In the genomic region with DNA sequence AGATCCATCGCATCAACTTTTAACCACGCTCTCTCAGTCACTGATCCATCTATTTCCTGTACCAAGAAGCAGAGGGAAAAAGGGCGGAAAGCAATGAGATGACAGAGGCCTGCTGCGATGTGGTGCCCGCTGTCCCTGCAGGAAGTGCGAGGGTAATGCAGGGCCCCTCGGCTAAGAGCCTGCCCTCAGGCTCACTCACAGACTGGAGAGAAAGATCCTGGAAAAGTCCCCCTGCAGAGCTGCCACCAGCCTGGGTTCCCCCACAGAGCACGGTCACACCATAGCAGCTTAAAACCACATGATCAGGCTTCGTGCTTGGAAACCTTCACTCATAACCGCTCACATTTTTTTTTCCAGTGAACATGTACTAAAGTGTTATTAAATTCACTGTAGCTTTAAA, we compare ENCODE assay signal across 10 mouse cellular contexts. TPM values are rescaled to one million over a fixed set of nuclear protein-coding genes. Genes with fewer than 3 reads are reported as not detected.
DNase-seq lines count a peak whose midpoint lies in the region; ATAC-seq and TF ChIP-seq lines count a peak whose summit lies in the region.
"Had no signal": no experiment of that assay in that cellular context is flagged by ENCODE, and none has a peak within 500 bp of the region (broad histone marks: within the 10 kb centered on the region; RNA-seq: fewer than 3 reads in every experiment).

No protein-coding gene starts in this region.

- peaks cover 7% of the 10 kb centered on the region; the same call in 1 of the 2 replicates for H3K9me3 ChIP-seq in megakaryocyte, embryonic 14.5 days
- H3K9me3 ChIP-seq in forebrain, embryonic 10.5 days: no peaks in the 10 kb centered on the region
- H3K9me3 ChIP-seq in intestine, postnatal 0 days (ENCODE audit: control insufficient read depth): no peaks in the 10 kb centered on the region
- H3K9me3 ChIP-seq: liver, embryonic 15.5 days had no signal

- ATAC-seq in megakaryocyte, adult 5-6 weeks (ENCODE audit: poor library complexity, severe bottlenecking): no peak
- ATAC-seq in intestine, postnatal 0 days: peak; percentile 71

- DNase-seq in forebrain, embryonic 10.5 days (ENCODE audit: extremely low spot score, low spot score): no peak
- DNase-seq in retina, embryonic 14.5 days (ENCODE audit: low spot score): peak; percentile 64
- no peak for DNase-seq in layer of hippocampus, postnatal 14 days (ENCODE audit: low spot score in 2 of 2)
- DNase-seq in testis, postnatal 14 days (ENCODE audit: low spot score): no peak
- no peak for DNase-seq in gastrocnemius, adult 8-10 months (ENCODE audit: low spot score in 2 of 2)
- DNase-seq: adrenal gland, postnatal 36 days had no signal

- WGBS in forebrain, embryonic 10.5 days: 40% methylated on average over 10 of the region's 10 CpGs
- WGBS in intestine, postnatal 0 days: 41% methylated on average over 10 of the region's 10 CpGs

- no peak overlapping the region for H3K9ac ChIP-seq in intestine, postnatal 0 days (ENCODE audit: low read depth, low read length)
- H3K9ac ChIP-seq: liver, embryonic 15.5 days had no signal

- H3K36me3 ChIP-seq in megakaryocyte, embryonic 14.5 days (replicated peaks; ENCODE audit: low read length): peaks cover 88% of the 10 kb centered on the region
- peaks cover 23% of the 10 kb centered on the region for H3K36me3 ChIP-seq in forebrain, embryonic 10.5 days (replicated peaks)
- peaks cover 17% of the 10 kb centered on the region for H3K36me3 ChIP-seq in intestine, postnatal 0 days (ENCODE audit: control insufficient read depth, insufficient read depth)

- H3K4me2 ChIP-seq in intestine, postnatal 0 days (replicated peaks; ENCODE audit: low read depth): no peak overlapping the region; the same call in 1 of the 2 replicates
- H3K4me2 ChIP-seq: liver, embryonic 15.5 days had no signal

- H3K4me3 ChIP-seq in megakaryocyte, embryonic 14.5 days (replicated peaks): peak overlapping the region; percentile 77
- H3K4me3 ChIP-seq in forebrain, embryonic 10.5 days: no peak overlapping the region
- H3K4me3 ChIP-seq in intestine, postnatal 0 days (ENCODE audit: low read depth, low read length): no peak overlapping the region
- H3K4me3 ChIP-seq: liver, embryonic 15.5 days had no signal

- H3K4me1 ChIP-seq in megakaryocyte, embryonic 14.5 days: peaks cover 82% of the 10 kb centered on the region
- peaks cover 42% of the 10 kb centered on the region for H3K4me1 ChIP-seq in forebrain, embryonic 10.5 days
- H3K4me1 ChIP-seq in intestine, postnatal 0 days (replicated peaks; ENCODE audit: control insufficient read depth, insufficient read depth, low read length): 0 out of 2 replicates have a peak, but pooled peaks cover 4% of the 10 kb centered on the region

- TF ChIP-seq CTCF in intestine, postnatal 0 days (IDR thresholded peaks at IDR 0.05; ENCODE audit: low read depth): peak; percentile 67

- H3K27ac ChIP-seq in forebrain, embryonic 10.5 days: peak overlapping the region; percentile 60
- H3K27ac ChIP-seq in intestine, postnatal 0 days (ENCODE audit: low read depth, low read length): no peak overlapping the region
- H3K27ac ChIP-seq: liver, embryonic 15.5 days had no signal

- H3K27me3 ChIP-seq in megakaryocyte, embryonic 14.5 days (replicated peaks): no peaks in the 10 kb centered on the region
- no peaks in the 10 kb centered on the region for H3K27me3 ChIP-seq in forebrain, embryonic 10.5 days (ENCODE audit: poor library complexity, severe bottlenecking)
- no peaks in the 10 kb centered on the region for H3K27me3 ChIP-seq in intestine, postnatal 0 days (replicated peaks; ENCODE audit: control insufficient read depth, insufficient read depth, low read length)
- H3K27me3 ChIP-seq: liver, embryonic 15.5 days had no signal

RNA-seq across cellular contexts. Expression of gene Auh, which starts 25.7 kb away (rescaled TPM):
- 3.4 and 30.9 TPM in 2 replicates for polyA plus RNA-seq in megakaryocyte, embryonic 14.5 days (2012; ENCODE audit: insufficient read depth, low replicate concordance)
- total RNA-seq in megakaryocyte, adult 5-6 weeks (2015): 31.5 and 41.4 TPM in 2 replicates
- 35.1 and 35.9 TPM in 2 replicates for total RNA-seq in megakaryocyte, adult 5-6 weeks (2017)
- polyA plus RNA-seq in forebrain, embryonic 10.5 days (2016; fragmentation: Nextera tagmentation; extraction: Ambion mirVana): 26.8 and 31.0 TPM in 2 replicates
- polyA plus RNA-seq in intestine, postnatal 0 days (2015; fragmentation: Nextera tagmentation; extraction: Ambion mirVana): 45.0 and 46.4 TPM in 2 replicates
- 100 to 1,000 TPM in 1 of 2 experiments, 10 to 100 TPM in 1; 99.3 to 109 TPM for total RNA-seq in layer of hippocampus, postnatal 14 days (2021)
- 10 to 100 TPM; 75.2 to 88.9 (median 78.6) TPM for total RNA-seq in gastrocnemius, adult 8-10 months (2022)
